Mouse (Mus musculus): ENCODE measurements around the gene Gm14325. TPM values are rescaled to one million over a fixed set of nuclear protein-coding genes. Genes with fewer than 3 reads are reported as not detected.
"Not testable (repeated sequence)": the region's sequence is repeated elsewhere in the genome, so short reads cannot be mapped to it uniquely, and the experiment has no call there.

Gene Gm14325
- 100 to 1,000 TPM in 1 of 2 experiments, 10 to 100 TPM in 1; 97.9 to 115 TPM for total RNA-seq (2021)
- long read RNA-seq, experiment 1, transcript Gm14325-202 (3 exons, 310 nt) = major isoform, 39 of 48 reads
- long read RNA-seq, experiment 1, partial matches to known transcripts = 0 of 48 reads
- long read RNA-seq, experiment 1, other reads (novel, unspliced or antisense) = 7 of 48 reads
- long read RNA-seq, experiment 2, transcript Gm14325-202 (3 exons, 310 nt) = major isoform, 38 of 44 reads
- long read RNA-seq, experiment 2, partial matches to known transcripts = 1 of 44 reads
- long read RNA-seq, experiment 2, other reads (novel, unspliced or antisense) = 4 of 44 reads

GRCm38 (mm10) chr2:177839901-177840663 lies at the start of gene Gm14325:
Gene Gm14325, minus strand, starts transcription at chr2:177840336.
- DNase-seq (ENCODE audit: low spot score) = peak; percentile 78

- DNase-seq (ENCODE audit: low spot score) = not testable (repeated sequence)
Observed at GRCm38 (mm10) chr2:177887743-177888142, 47.6 kb upstream of the Gm14325 start.

- not testable (repeated sequence) for DNase-seq (ENCODE audit: low spot score)
Observed at GRCm38 (mm10) chr2:177862254-177862653, 22.1 kb upstream of the Gm14325 start.

- DNase-seq (ENCODE audit: low spot score) = not testable (repeated sequence)
Observed at GRCm38 (mm10) chr2:177843666-177844065, 3.5 kb upstream of the Gm14325 start.

- DNase-seq (ENCODE audit: low spot score) = not testable (repeated sequence)
Observed at GRCm38 (mm10) chr2:177836756-177837155, 3.4 kb downstream of the Gm14325 start.

GRCm38 (mm10) chr2:177835733-177836536 lies 4.2 kb downstream of the Gm14325 start:
- not testable (repeated sequence) for DNase-seq (ENCODE audit: low spot score)

GRCm38 (mm10) chr2:177821952-177822351 lies 18.2 kb downstream of the Gm14325 start:
- peak; percentile 31 for DNase-seq (ENCODE audit: low spot score)

- DNase-seq (ENCODE audit: low spot score) = not testable (repeated sequence)
Observed at GRCm38 (mm10) chr2:177806170-177806569, 34.0 kb downstream of the Gm14325 start.

GRCm38 (mm10) chr2:177787351-177787750 lies 52.8 kb downstream of the Gm14325 start:
- not testable (repeated sequence) for DNase-seq (ENCODE audit: low spot score)

Other genes with a start within 250 kb of the Gm14325 start
- 10 to 100 TPM; 32.0 to 33.3 TPM for gene Gm14322, start 81.0 kb downstream of the Gm14325 start, total RNA-seq (2021)
- 1 to 10 TPM; 4.2 to 5.6 TPM for gene Gm14327, start 56.8 kb upstream of the Gm14325 start, total RNA-seq (2021)
- 1 to 10 TPM in 1 of 2 experiments, not detected in 1; 1.2 TPM for gene Zfp972, start 85.3 kb upstream of the Gm14325 start, total RNA-seq (2021)
- 10 to 100 TPM; 37.1 to 38.2 TPM for gene Gm14326, start 117.0 kb upstream of the Gm14325 start, total RNA-seq (2021)
- gene Zfp971, start 182.9 kb upstream of the Gm14325 start, total RNA-seq (2021) = 10 to 100 TPM; 30.1 to 37.5 TPM
- 10 to 100 TPM; 10.5 to 11.5 TPM for gene Zfp931, start 238.1 kb upstream of the Gm14325 start, total RNA-seq (2021)